Mouse (Mus musculus) testis, postnatal 14 days (tissue): ENCODE measurements around the gene Spindoc.

Experiments
- DNase-seq: peaks from one replicate; pipeline ENCODE4 v3.0.0; 2021; ENCODE audit warnings: low spot score

Gene Spindoc

DNA sequence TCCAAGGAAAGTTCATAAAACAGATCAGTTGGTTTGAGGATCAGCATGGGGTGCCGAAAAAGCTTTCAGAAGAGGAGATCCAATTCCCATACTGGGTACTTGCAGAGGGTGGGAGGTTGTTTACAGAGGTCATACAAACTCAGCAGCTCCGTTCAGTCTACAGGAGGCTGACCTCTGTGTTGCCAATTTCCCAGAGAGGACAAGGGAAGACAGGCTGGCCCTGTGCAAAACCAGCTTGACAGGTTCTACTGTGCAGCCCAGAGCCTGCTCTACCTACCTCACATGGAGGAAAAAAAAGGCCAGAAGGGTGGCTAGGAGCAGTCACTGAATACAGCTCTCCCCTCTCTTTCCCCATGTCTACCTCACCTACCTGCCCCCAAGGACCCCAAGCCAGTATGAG, 48.7 kb downstream of the Spindoc start:
- no peak for DNase-seq

DNA sequence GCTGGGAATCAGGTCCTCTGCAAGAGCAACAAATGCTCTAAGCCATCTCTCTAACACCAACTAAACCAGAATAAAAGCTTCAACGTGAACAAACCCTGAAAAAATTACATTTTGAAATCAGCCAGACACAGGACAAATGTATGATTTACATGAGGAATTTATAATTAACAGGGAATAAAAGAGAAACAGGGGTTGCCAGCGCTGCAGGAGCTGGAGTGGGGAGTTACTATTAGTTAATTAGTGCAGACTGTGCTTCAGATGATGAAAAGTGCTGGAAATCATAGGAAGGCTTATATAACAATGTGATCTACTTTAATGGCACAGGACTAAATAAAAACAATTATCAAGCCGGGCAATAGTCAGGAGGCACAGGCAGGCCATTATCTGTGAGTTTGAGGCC, 61.4 kb downstream of the Spindoc start:
- DNase-seq = no peak

DNA sequence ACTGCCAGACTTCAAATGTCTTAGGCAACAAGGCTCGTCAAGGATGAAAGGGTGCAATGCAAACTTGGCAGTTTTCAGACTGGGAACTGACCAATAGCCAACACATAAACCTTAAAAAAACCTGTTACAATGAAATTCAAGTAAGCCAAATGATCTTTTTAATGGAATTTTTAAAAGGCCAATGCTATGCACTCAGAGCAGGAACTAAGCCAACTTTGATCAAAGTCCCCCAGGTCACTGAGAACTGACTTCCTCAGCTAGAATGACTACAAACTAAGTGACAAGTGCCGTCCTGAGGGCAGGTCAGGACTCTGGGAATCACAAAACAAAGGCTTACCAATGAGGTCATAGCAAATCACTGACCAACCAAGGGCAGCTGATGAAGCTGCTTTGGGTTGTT, 62.6 kb downstream of the Spindoc start:
- no peak for DNase-seq

DNA sequence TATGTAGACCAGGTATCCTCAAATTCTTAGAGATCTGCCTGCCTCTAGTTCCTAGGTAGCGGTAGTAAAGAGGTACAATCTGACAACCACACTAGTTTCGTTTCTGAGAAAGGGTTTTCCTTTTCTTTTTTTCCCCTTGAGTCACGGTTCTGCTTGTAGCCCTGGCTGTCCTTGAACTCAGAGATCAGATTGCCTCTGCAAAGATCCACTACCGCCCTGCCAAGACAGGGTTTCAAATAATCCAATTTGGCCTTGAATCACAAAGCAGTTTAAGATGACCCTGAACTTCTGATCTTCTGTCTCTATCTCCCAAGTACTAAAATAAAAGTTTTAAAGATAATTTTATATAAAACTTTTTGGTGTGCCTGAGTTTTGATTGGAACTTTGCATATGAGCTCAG, 65.1 kb downstream of the Spindoc start:
- DNase-seq = peak; percentile 42

- DNase-seq = no peak
Observed at GRCm38 (mm10) chr19:7316822-7317221, 66.0 kb downstream of the Spindoc start.

GRCm38 (mm10) chr19:7315587-7315984, 67.2 kb downstream of the Spindoc start:
- no peak for DNase-seq

- DNase-seq = no peak
Observed at GRCm38 (mm10) chr19:7314976-7315586, 67.7 kb downstream of the Spindoc start.

GRCm38 (mm10) chr19:7313660-7314059, 69.1 kb downstream of the Spindoc start:
- DNase-seq = no peak

- DNase-seq = no peak
Observed at GRCm38 (mm10) chr19:7311306-7311705, 71.5 kb downstream of the Spindoc start.

DNA sequence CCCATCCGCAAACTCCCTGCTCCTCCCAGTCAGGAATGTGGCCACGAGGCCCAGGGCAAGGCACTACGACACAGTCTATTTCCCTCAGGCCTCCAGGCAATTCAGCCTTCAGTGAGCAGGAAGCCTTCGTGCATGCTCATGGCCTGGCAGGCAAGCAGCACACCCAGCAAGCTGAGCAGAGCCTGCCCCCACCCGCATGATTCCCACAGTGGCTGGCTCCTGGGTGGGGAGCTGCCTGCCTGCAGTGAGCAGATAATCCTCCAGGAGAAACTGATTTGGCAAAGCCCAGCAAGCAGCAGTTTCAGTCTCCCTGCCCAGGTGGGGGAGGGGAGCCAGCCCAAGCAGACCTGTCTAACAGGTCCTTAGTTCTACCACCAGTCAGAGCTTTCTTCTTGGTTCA, 72.1 kb downstream of the Spindoc start:
- DNase-seq = peak; percentile 44

- DNase-seq = no peak
Observed at GRCm38 (mm10) chr19:7309738-7310330, 73.0 kb downstream of the Spindoc start.

- DNase-seq = peak; percentile 33
Observed at GRCm38 (mm10) chr19:7307995-7308770, 74.6 kb downstream of the Spindoc start.

DNA sequence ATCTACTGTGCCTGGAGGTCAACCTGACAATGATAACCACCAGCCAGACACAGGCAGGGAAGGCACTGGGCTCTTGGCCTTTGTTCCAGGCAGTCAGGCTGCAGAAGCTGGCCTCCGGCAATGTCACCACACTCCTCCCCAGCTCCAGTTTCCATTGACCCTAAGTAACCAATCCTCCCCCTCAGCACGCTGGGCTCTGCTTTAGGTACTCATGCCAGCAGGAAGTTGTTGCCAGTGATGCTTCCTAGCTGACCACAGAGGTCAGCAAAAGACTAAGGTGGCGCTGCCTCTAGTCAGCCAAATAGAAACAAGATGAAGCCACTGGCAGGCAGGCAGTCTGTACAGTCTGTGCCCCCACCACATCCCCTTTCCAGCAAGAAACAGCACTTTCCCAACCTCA, 75.8 kb downstream of the Spindoc start:
- peak; percentile 47 for DNase-seq

GRCm38 (mm10) chr19:7305380-7306310, 77.1 kb downstream of the Spindoc start:
- DNase-seq = no peak

DNA sequence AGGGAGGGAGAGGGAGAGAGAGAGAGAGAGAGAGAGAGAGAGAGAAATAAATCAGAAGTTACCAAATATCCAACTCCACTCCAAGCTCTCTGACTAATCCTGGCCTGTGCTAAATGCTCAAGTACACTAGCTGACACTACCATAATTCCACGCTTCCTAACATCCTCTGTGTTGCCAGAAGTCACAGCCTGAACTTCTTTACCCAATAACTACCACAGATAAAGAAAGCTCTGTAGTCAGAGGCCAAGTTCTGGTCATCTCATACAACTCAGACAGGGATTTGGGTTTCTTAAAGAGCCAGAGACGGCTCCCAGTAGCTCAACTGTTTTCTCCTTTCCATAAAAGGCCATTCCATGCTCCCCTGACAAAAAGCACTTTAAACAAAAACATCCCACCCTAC, 78.0 kb downstream of the Spindoc start:
- no peak for DNase-seq
